Mouse (Mus musculus): ENCODE data around the gene Cox6a1. TPM values are rescaled to one million over a fixed set of nuclear protein-coding genes. Genes with fewer than 3 reads are reported as not detected.
A peak's percentile ranks its signal among the peaks of the same experiment; 100 is the strongest.
"Not testable (repeated sequence)": the region's sequence is repeated elsewhere in the genome, so short reads cannot be mapped to it uniquely, and the experiment has no call there.

Gene Cox6a1
- 1,933 and 1,974 TPM in 2 replicates for polyA plus RNA-seq (2012; rRNA removed)

- DNase-seq (ENCODE audit: low read depth): peak; percentile 67
These were observed at the start of gene Cox6a1 for GRCm38 (mm10) chr5:115348546-115349224. Gene Cox6a1, minus strand, starts transcription at chr5:115348981.

GRCm38 (mm10) chr5:115397839-115398780 is 49.3 kb upstream of the Cox6a1 start:
- no peak for DNase-seq (ENCODE audit: low read depth)

- no peak for DNase-seq (ENCODE audit: low read depth)
These were observed 47.9 kb upstream of the Cox6a1 start for GRCm38 (mm10) chr5:115396654-115397053.

DNA sequence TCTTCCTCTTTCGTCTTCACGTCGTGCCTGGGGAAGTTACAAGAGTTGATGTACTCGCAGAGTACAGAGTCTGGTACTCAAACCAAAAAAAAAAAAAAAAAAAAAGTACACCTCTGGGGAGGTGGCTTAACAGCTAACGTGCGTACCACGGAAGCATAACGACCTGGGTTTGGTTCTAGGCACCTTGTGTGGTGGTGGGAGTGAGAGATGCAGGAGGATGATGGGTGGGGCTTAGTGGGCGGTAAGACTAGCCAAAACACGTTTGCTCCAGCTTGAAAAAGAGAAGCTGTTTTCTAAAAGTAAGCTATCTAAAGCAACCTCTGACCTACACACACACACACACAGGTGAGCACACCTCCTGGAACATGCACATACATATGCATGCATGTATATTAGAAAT is 46.1 kb upstream of the Cox6a1 start:
- no peak for DNase-seq (ENCODE audit: low read depth)

DNA sequence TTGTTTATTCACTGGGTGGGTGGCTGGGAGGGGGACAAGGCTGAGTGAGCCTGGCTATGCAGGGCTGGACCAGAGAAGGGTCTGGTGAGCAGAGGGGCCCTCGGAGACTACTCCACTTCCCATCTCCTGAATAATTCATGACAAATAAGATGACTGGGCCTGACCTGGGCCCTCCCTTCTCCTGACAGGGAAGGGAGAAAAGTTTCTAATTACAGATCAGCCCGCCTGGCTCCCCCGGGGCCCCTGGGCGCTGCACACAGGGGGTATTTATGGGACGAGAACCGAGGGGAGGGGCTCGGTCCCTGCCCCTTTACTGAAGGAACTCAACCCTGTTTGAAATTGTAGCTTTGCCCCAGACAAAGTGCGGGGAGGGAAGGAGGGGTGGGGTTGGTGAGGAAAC is 45.4 kb upstream of the Cox6a1 start:
- DNase-seq (ENCODE audit: low read depth): no peak

DNA sequence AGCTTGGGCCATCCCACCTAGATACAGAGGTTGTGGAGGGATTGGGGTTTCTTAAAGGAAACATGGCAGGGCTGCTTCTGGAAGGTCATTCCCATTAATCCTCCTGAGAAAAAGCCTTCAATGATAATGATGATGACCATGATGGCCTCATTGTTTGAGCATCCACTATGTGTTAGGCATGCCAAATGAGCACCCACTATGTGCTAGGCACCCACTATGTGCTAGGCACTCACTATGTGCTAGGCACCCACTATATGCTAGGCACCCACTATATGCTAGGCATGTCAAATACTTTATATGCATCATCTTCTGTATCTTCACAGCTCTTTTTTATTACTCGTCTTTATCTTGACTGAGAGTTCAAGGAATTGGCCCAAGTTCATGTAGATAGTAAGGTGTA is 44.2 kb upstream of the Cox6a1 start:
- no peak for DNase-seq (ENCODE audit: low read depth)

- no peak for DNase-seq (ENCODE audit: low read depth)
These were observed 43.2 kb upstream of the Cox6a1 start for GRCm38 (mm10) chr5:115391935-115392334.

- not testable (repeated sequence) for DNase-seq (ENCODE audit: low read depth)
These were observed 30.1 kb upstream of the Cox6a1 start for GRCm38 (mm10) chr5:115378882-115379281.

- DNase-seq (ENCODE audit: low read depth): no peak
These were observed 26.7 kb upstream of the Cox6a1 start for GRCm38 (mm10) chr5:115375436-115375835.

DNA sequence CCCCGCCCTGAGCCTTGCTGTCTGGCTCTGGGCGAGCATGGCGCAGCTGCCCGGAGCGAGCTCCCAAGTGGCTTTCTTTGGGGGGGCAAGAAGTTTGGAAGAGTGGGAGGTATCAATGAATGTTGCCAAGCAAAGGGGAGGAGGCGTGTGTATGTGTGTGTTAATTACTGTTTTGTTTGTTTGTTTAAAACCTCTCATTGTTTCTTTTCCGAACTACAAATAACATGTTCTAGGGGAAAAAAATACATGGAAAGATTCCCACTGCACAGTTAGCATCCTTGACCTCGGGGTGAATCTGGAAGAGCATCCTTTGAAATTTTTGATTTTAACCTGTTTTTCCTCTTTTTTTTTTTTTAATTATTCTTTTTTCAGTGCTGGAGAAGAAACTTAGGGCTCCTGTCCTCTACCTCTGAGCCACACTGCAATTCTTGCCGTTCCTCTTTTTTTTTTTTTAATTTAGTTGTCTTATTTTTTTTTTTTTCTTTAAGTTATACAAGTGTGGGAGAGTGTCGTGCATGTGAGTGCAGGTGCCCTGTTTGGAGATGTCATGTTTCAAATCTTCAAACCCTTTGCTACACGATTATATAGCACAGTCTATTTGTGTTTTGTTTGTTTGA is 25.5 kb upstream of the Cox6a1 start:
- no peak for DNase-seq (ENCODE audit: low read depth)

DNA sequence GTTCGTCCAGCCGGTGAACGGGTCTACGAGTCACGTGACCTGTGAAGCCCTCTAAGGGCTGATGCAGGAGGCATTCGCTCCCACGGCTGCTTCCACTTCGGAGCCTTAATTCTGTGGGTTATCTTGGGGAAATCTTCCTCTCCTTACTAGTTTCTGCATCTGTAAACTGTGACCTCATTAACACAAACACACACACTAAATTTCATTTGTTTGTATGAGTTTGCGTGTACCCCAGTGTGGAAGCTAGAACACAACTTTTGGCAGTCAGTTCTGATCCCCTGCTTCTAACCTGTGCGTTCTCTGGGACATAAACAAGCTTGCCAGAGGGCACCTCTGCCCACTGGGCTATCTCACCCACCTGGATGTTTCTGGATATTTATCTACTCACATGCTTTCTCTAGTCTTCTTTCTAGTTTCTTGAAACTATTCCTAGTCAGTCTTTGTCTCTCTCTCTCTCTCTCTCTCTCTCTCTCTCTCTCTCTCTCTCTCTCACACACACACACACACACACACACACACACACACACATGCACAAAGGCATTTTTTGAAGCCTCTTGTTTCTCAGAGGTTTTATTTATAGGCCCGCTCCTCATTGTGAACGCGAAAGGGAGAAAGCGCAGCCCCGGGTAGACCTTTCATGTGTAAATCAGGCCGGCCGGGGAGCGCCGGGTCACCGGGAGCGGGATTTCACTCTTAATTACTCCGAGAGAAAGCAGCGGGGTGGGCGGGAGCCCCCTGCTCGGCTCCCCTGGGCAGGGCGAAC is 24.8 kb upstream of the Cox6a1 start:
- DNase-seq (ENCODE audit: low read depth): no peak

- no peak for DNase-seq (ENCODE audit: low read depth)
These were observed 23.0 kb upstream of the Cox6a1 start for GRCm38 (mm10) chr5:115371736-115372135.

DNA sequence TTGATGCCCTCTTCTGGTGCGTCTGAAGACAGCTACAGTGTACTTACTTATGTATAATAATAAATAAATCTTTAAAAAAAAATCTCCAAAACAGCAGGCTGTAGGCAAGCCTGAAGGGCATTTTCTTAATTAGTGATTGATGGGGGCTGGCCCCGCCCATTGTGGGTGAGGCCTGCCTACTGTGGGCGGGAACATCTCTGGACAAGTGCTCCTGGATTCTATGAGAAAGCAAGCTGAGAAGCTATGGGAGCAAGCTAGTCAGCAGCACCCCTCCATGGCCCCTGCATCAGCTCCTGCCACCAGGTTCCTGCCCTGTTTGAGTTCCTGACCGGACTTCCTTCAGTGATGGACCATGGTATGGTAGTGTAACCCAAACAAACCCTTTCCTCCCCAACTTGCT is 16.0 kb upstream of the Cox6a1 start:
- DNase-seq (ENCODE audit: low read depth): no peak

- DNase-seq (ENCODE audit: low read depth): no peak
These were observed 14.3 kb upstream of the Cox6a1 start for GRCm38 (mm10) chr5:115362819-115363714.

DNA sequence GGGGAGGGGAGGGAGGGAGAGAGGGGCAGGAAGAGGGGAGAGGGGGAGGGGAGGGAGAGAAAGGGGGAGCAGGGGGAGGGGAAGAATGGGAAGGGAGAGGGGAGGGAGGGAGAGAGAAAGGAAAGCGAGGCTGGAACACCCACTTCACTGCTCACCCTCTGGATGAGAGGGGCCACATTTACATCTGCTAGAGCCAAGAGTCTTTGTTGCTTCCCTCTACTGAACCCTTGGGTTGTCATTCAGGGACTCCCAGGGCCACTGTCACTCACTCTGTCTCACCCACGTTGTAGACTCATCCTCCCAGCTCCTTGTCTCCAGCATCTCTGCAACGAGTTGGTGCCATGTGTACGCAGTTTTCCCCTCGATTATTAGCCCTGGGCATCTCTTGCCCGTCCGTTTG is 13.4 kb upstream of the Cox6a1 start:
- DNase-seq (ENCODE audit: low read depth): no peak

DNA sequence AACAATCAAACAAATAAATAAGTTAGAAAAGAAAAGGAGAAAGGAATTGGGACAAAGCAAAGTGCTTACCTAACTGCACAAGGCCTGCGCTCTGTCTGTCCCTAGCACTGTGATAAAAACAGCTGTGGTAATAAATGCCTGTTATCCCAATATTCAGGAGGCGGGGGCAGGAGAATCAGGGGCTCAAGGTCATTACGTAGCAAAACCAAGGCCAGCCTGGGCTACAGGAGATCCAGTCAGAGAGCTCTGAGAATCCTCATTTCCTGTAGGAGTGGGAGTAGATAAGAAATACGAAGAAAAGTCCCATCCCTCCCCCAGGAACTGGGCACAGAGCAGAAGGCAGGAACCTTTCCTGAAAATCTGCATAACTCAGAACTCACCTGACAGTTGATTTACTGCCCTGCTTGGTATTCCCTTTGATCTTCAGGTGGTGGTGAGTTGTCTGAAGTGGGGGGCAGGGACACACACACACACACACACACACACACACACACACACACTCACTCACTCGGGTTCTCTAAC is 11.1 kb upstream of the Cox6a1 start:
- no peak for DNase-seq (ENCODE audit: low read depth)

GRCm38 (mm10) chr5:115359438-115359837 is 10.7 kb upstream of the Cox6a1 start:
- no peak for DNase-seq (ENCODE audit: low read depth)

- DNase-seq (ENCODE audit: low read depth): no peak
These were observed 10.1 kb upstream of the Cox6a1 start for GRCm38 (mm10) chr5:115358872-115359271.

GRCm38 (mm10) chr5:115355070-115355469 is 6.3 kb upstream of the Cox6a1 start:
- DNase-seq (ENCODE audit: low read depth): no peak

GRCm38 (mm10) chr5:115351348-115351747 is 2.6 kb upstream of the Cox6a1 start:
- DNase-seq (ENCODE audit: low read depth): no peak

DNA sequence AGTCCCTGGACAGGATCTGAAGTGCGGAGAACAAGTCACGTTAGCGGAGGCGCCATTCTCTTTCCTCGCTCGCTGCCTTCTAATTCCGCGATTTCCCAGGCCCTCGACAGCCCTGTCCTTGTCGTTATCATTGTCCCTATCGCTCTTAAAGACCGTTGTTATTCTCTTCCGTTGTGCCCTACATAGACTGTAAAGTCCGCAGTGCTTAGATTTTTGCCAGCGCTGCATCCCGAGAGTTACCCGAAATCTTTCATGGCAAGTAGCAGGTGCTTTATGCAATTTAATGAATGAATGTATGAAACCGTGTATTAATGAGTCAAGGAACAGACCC is 409 bp upstream of the Cox6a1 start:
- DNase-seq (ENCODE audit: low read depth): no peak

Data from gonadal fat pad, adult 2 months (tissue).